Mouse (Mus musculus) neural tube, embryonic 13.5 days (tissue): Measurements from ENCODE around the gene Mast4. TPM values are rescaled to one million over a fixed set of nuclear protein-coding genes. Genes with fewer than 3 reads are reported as not detected.

Source experiments
- ATAC-seq: fragments of 200-750 bp; cut with Nextera tagmentation; 2 replicates; pipeline ENCODE4 v1.8.0; 2017; ENCODE audit warnings: low read depth, mild to moderate bottlenecking, moderate TSS enrichment, moderate library complexity
- H3K27ac ChIP-seq: fragments of 300-500 bp; sonication (generic); replicated peaks from 2 replicates; pipeline ENCODE4 v1.5.1; 2015; ENCODE audit warnings: moderate library complexity, mild to moderate bottlenecking, inconsistent platforms
- H3K27me3 ChIP-seq: fragments of 300-500 bp; sonication (generic); 2 replicates; pipeline ENCODE4 v1.6.1; 2015; ENCODE audit warnings: mild to moderate bottlenecking, inconsistent platforms
- H3K36me3 ChIP-seq: fragments of 300-500 bp; sonication (generic); 2 replicates; pipeline ENCODE4 v1.6.1; 2015; ENCODE audit warnings: mild to moderate bottlenecking, inconsistent platforms
- H3K4me1 ChIP-seq: fragments of 300-500 bp; sonication (generic); replicated peaks from 2 replicates; pipeline ENCODE4 v1.6.1; 2015; ENCODE audit warnings: inconsistent platforms
- H3K4me2 ChIP-seq: fragments of 300-500 bp; sonication (generic); 2 replicates; pipeline ENCODE4 v1.6.1; 2015; ENCODE audit warnings: inconsistent platforms, mild to moderate bottlenecking, moderate library complexity
- H3K4me3 ChIP-seq: fragments of 300-500 bp; sonication (generic); 2 replicates; pipeline ENCODE4 v1.5.1; 2015; ENCODE audit warnings: mild to moderate bottlenecking, inconsistent platforms
- H3K9ac ChIP-seq: fragments of 300-500 bp; sonication (generic); 2 replicates; pipeline ENCODE4 v1.6.1; 2015; ENCODE audit warnings: moderate library complexity, mild to moderate bottlenecking, inconsistent platforms
- H3K9me3 ChIP-seq: fragments of 300-500 bp; sonication (generic); 2 replicates; pipeline ENCODE4 v1.6.1; 2016; ENCODE audit warnings: inconsistent platforms
- WGBS: fragments of 180-500 bp; shearing (Covaris S2); methylation state at CpG from one replicate; pipeline ENCODE4 v1.1.7; 2015; 5-methylcytosine and 5-hydroxymethylcytosine counted together
- polyA plus RNA-seq: library from polyadenylated mRNA; unstranded; fragments of >200 nt; fragmentation: Nextera tagmentation; extraction: Ambion mirVana; gene quantifications from 2 replicates; pipeline ENCODE4 v1.2.1, GENCODE M21; 2015

The Mast4 gene
- polyA plus RNA-seq, 1 experiment from 2014 or later, result 19.5 TPM

DNA sequence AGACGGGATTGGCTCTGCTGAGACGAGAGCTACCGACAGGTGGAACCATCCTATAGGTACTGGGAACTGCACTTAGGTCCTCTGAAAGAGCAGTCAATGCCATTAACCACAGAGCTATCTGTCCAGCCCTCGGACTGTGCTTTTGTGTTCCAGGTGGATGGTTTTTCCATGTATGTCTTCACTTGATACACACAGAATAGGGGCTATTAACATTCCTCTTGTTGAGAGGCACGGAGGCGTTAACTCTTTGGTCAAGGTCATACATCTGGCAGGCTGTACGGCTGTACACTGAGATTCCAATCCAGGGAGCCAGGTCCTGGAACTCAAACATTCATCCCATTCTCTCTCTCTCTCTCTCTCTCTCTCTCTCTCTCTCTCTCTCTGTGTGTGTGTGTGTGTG is 205.6 kb downstream of the Mast4 start:
- 58% methylated on average over 7 of the region's 7 CpGs for WGBS

DNA sequence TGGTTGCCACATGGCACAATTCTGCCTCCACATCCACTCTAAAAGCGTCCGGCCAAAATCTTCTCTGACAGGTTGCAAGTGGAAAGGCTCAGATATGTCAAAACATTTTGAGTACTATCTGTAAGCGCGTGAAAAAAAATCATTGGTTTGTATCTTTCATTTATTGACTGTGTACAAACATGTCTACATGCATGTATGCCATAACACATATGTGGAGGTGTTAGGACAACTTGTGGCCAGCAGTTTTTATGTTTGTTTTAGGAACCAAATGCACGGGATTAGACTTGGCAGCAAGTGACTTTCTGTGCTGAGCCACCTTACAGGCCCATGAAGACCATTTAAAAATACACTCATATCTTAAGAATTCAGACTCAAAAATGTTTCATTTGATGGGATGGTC is 206.7 kb downstream of the Mast4 start:
- 93% methylated on average over 5 of the region's 5 CpGs for WGBS
- Histone ChIP-seq H3K27me3 (no peaks in the 10 kb centered on the region), H3K9ac (no peak overlapping the region), H3K9me3 (no peaks in the 10 kb centered on the region), H3K36me3 (no peaks in the 10 kb centered on the region), H3K4me3 (no peak overlapping the region), H3K4me2 (no peak overlapping the region), H3K4me1 (peaks cover 24% of the 10 kb centered on the region; the same call in 1 of the 2 replicates), H3K27ac (no peak overlapping the region)
- no peak for ATAC-seq

More for the DNA sequence above, 205.6 kb downstream of the Mast4 start:
- no peak for ATAC-seq
- H3K36me3 ChIP-seq, result no peaks in the 10 kb centered on the region
- H3K9me3 ChIP-seq, result no peaks in the 10 kb centered on the region
- peaks cover 24% of the 10 kb centered on the region; the same call in 1 of the 2 replicates for H3K4me1 ChIP-seq
- no peaks in the 10 kb centered on the region for H3K27me3 ChIP-seq
- no peak overlapping the region for H3K4me3 ChIP-seq
- H3K4me2 ChIP-seq, result no peak overlapping the region
- H3K27ac ChIP-seq, result no peak overlapping the region
- H3K9ac ChIP-seq, result no peak overlapping the region

DNA sequence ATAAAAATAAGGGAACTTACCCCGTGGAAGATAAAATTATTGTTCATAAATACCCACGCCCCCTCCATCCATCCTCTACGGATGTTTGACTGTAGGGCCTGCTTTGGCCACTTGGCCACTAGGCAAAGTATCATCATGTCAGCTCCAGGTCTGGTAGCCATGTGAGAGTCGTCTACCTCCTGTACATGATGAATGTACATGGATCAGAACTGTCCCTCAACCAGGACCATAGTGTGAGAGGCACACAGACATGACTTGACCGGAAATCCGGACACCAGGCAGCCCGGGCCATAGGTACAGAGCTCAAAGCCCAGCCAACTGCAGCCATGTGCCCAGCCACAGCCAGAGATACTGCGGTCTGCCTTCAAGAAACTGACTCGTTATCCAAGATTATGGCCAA is 210.6 kb downstream of the Mast4 start:
- H3K4me3 ChIP-seq, result no peak overlapping the region
- H3K27me3 ChIP-seq, result no peaks in the 10 kb centered on the region
- WGBS, result 92% methylated on average over 9 of the region's 9 CpGs

DNA sequence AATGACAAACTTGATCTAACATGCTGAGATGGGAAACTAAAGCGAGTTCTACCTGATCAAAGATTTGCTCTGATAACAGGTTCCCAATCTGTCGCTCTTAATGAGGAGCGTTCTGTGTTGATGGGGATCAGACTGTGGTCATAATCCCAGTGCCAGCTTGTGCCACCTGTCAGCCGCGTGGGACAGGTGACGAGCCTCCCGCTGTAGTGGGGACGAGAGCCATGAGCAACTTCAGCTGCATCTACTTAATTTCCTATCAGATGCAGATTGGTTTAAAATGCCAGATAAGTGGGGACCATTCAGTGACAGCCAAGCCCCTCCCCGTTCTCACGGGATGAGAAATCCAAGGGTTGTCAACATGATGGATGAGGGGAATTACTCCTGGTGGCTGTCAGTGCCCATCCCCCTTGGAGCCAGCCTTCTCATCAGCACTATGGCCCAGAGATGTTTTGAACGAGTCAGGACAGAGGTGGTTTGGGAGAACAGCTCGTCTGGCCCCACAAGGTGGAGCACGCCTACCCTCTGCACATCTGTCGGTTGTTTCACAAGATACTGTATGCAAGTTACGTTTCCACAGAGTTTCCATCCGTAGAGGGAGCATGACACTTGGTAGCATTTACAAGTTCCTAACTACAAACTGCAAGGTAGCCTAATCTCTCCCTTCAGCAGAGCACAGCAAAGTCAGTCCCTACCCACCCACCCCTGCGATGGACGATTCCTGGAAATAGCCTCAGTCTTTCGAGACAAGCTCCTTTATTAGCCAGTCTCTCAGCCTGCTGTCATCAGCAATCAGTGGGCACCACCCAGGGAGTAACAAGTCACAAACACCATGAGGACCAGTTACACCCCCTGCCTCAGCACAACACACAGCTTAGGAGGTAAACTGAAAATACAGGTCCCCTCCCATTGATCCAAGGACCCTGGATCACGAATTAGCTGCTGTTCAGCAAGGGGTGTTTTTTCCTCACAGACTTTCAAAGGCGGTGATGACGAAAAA is 212.2 kb downstream of the Mast4 start:
- Histone ChIP-seq H3K36me3 (no peaks in the 10 kb centered on the region), H3K9ac (no peak overlapping the region), H3K4me1 (peaks cover 35% of the 10 kb centered on the region), H3K27me3 (no peaks in the 10 kb centered on the region), H3K4me3 (no peak overlapping the region), H3K4me2 (peak overlapping the region; percentile 26), H3K27ac (no peak overlapping the region), H3K9me3 (no peaks in the 10 kb centered on the region)
- ATAC-seq, result peak; percentile 37; the same call in 1 of the 2 replicates
- WGBS, result 29% methylated on average over 22 of the region's 22 CpGs

More for the DNA sequence above, 210.6 kb downstream of the Mast4 start:
- H3K4me1 ChIP-seq, result peaks cover 35% of the 10 kb centered on the region
- no peak overlapping the region for H3K4me2 ChIP-seq
- H3K36me3 ChIP-seq, result no peaks in the 10 kb centered on the region
- H3K9me3 ChIP-seq, result no peaks in the 10 kb centered on the region
- no peak overlapping the region for H3K27ac ChIP-seq
- no peak for ATAC-seq
- H3K9ac ChIP-seq, result no peak overlapping the region

DNA sequence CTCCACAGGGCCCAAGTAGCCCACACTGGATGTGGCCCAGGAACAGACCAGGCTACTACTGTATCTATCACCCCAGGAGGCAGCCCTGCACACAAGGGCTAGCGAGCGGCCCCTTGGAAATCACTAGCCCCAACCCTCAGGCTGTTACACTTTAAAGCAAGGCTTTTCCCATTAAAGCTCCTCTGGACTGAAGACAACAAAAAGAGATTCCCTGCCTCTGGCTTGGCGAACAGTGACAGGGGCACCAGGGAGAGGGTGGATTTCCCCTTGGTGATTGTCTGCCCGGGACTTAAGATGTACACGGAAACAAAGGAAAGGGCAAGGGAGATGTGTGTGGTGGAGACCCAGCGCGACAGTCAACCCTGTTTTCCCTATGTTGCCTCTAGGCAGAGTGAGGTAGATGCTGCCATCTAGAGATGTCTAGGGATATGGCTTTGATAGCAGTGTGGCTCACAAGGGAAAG is 213.6 kb downstream of the Mast4 start:
- Histone ChIP-seq H3K4me1 (peaks cover 25% of the 10 kb centered on the region), H3K27ac (peak overlapping the region; percentile 53; the same call in 1 of the 2 replicates), H3K4me2 (peak overlapping the region; percentile 40), H3K36me3 (no peaks in the 10 kb centered on the region), H3K27me3 (no peaks in the 10 kb centered on the region), H3K9me3 (no peaks in the 10 kb centered on the region), H3K4me3 (0 out of 2 replicates have a peak overlapping the region, but pooled peaks have one; percentile 8), H3K9ac (peak overlapping the region; percentile 31; the same call in 1 of the 2 replicates)
- 4% methylated on average over 7 of the region's 7 CpGs for WGBS
- ATAC-seq, result peak; percentile 91

DNA sequence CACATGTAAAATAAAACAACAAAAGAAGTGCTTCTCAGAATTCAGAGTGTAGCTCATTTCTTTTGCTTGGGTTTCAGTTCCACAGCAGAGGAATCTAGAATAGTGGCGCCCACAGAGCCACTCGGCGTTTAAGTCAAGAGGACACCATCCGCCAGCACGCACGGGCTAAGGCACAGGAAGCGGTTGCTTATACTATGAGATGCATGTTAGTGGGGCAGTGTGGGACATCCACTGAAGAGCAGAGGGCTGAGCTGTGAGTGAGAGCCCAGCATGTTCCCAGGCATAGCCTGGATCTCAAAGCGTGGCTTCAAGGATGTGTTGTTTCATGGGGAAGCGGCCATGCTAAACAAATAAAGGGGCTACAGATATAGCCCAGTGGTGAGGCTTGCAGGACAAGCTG is 214.6 kb downstream of the Mast4 start:
- H3K9me3 ChIP-seq, result no peaks in the 10 kb centered on the region
- H3K9ac ChIP-seq, result no peak overlapping the region
- H3K4me3 ChIP-seq, result no peak overlapping the region
- no peaks in the 10 kb centered on the region for H3K27me3 ChIP-seq
- H3K4me2 ChIP-seq, result no peak overlapping the region
- H3K27ac ChIP-seq, result no peak overlapping the region
- ATAC-seq, result no peak
- H3K36me3 ChIP-seq, result no peaks in the 10 kb centered on the region
- 84% methylated on average over 9 of the region's 9 CpGs for whole genome bisulfite sequencing
- peaks cover 30% of the 10 kb centered on the region for H3K4me1 ChIP-seq

DNA sequence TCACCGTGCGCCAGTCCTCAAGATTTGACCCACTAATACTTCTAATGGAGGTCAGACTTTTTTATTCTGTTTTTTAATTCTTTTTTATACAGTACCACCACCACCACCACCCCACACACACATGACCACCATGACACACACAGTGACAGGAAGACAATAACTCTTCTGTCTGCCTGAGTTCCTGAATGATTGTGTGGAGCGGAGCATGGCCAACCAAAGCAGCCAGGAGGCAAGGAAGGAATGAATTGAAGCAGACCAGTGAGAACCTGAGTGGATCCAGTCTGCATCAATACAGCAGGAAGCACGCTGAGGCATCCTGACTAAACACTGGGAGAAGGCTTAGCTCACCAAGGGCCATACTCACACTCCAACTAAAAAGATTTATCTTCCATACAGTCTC is 219.2 kb downstream of the Mast4 start:
- no peak overlapping the region for H3K4me3 ChIP-seq
- no peak for ATAC-seq
- WGBS, result 78% methylated on average over 4 of the region's 4 CpGs

DNA sequence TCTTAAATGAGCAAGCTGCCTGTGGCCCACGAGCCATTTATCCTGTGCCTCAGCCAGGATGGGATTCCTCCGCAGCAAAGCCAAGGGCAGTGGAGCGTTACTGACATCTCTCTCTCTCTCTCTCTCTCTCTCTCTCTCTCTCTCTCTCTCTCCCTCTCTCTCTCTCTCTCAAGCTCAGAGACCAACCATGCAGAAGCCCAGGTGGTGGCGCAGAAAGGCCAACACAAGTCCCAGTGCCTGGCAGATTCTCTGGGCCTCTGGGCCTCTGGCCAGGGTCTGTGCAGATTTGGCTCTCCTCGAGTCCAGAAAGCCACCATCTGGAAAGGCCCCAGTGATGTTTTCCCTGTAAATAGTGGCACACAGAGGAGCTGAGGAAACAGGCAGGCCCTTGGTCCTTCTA is 220.0 kb downstream of the Mast4 start:
- Histone ChIP-seq H3K27ac (no peak overlapping the region), H3K4me1 (peaks cover 29% of the 10 kb centered on the region)
- ATAC-seq, result no peak

More for the DNA sequence above, 219.2 kb downstream of the Mast4 start:
- no peaks in the 10 kb centered on the region for H3K27me3 ChIP-seq
- H3K4me1 ChIP-seq, result peaks cover 33% of the 10 kb centered on the region
- no peak overlapping the region for H3K4me2 ChIP-seq
- no peak overlapping the region for H3K9ac ChIP-seq
- no peaks in the 10 kb centered on the region for H3K36me3 ChIP-seq
- no peaks in the 10 kb centered on the region for H3K9me3 ChIP-seq
- H3K27ac ChIP-seq, result no peak overlapping the region

DNA sequence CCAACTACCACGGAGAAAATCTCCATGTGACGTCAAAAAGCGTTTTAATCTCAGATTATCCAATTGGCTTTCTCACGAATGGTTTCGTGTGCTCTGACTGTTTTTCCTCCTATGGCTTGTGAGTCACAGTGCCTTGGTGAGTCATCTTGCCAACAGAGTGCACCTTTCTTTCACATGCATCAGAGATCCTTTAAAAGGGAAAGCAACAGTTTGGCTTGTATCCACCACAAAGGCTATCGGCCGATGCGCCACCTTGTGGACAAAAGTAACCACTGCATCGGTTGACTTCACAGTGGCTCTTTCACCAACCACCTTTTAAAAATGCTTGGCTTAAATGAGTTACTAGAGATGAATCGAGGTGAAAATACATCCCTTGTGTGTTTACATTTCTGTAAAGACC is 224.4 kb downstream of the Mast4 start:
- Histone ChIP-seq H3K4me3 (no peak overlapping the region), H3K9ac (no peak overlapping the region), H3K4me1 (peaks cover 23% of the 10 kb centered on the region), H3K27ac (no peak overlapping the region), H3K27me3 (0 out of 2 replicates have a peak, but pooled peaks cover 2% of the 10 kb centered on the region), H3K9me3 (no peaks in the 10 kb centered on the region), H3K36me3 (no peaks in the 10 kb centered on the region), H3K4me2 (no peak overlapping the region)
- ATAC-seq, result no peak; the same call in 1 of the 2 replicates
- WGBS, result 34% methylated on average over 10 of the region's 10 CpGs

More for the DNA sequence above, 220.0 kb downstream of the Mast4 start:
- no peak overlapping the region for H3K9ac ChIP-seq
- H3K4me3 ChIP-seq, result no peak overlapping the region
- 35% methylated on average over 5 of the region's 5 CpGs for WGBS
- no peak overlapping the region for H3K4me2 ChIP-seq
- H3K27me3 ChIP-seq, result 0 out of 2 replicates have a peak, but pooled peaks cover 2% of the 10 kb centered on the region
- no peaks in the 10 kb centered on the region for H3K9me3 ChIP-seq
- H3K36me3 ChIP-seq, result no peaks in the 10 kb centered on the region

DNA sequence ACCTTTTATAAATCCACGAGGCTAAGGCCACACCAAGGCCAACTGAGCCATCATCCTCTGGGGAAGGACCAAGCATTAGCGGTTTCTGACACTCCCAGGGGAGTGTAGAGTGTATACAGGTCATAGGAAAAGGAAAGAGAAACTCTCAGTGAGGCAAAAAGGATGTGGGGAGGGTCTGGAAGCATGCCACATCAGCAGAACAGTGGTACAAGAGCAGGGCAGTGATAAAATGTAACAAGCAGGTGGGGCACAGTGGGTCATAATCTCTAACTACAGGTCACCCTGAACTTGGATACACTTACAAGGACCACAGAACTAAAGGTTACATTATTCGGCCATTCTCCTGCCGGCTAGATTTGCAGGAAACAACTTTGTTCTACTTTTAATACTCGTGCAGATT is 226.9 kb downstream of the Mast4 start:
- Histone ChIP-seq H3K4me2 (no peak overlapping the region), H3K27me3 (0 out of 2 replicates have a peak, but pooled peaks cover 2% of the 10 kb centered on the region), H3K9ac (no peak overlapping the region), H3K36me3 (no peaks in the 10 kb centered on the region), H3K27ac (no peak overlapping the region), H3K9me3 (no peaks in the 10 kb centered on the region), H3K4me3 (no peak overlapping the region), H3K4me1 (peaks cover 18% of the 10 kb centered on the region)
- no peak for ATAC-seq
- 82% methylated on average over 5 of the region's 5 CpGs for WGBS

DNA sequence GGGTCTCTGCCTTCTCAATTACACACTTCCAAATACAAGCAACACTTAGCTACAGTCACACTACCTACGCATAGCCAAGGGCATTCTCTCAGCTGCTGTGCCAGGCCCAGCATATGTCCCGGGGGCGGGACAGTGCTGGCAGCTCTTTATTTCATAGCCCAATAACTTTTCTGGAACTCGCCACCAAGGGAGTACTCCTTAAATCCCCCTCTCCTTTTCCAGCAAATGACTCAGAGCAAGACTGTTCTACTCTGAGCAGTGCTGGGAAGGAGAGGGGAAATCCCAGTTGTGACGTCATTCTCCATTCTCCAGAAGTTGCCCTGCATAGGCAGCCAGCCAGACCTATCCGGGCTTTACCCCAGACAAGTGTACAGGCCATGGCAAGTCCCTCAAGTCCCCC is 231.7 kb downstream of the Mast4 start:
- peaks cover 10% of the 10 kb centered on the region for H3K4me1 ChIP-seq
- no peaks in the 10 kb centered on the region for H3K36me3 ChIP-seq
- no peak overlapping the region for H3K4me2 ChIP-seq
- H3K27me3 ChIP-seq, result peaks cover 6% of the 10 kb centered on the region
- no peak overlapping the region for H3K27ac ChIP-seq
- no peak overlapping the region for H3K4me3 ChIP-seq
- WGBS, result 75% methylated on average over 6 of the region's 6 CpGs
- 0 out of 2 replicates have a peak, but pooled peaks have one; percentile 36 for ATAC-seq
- no peaks in the 10 kb centered on the region for H3K9me3 ChIP-seq
- no peak overlapping the region for H3K9ac ChIP-seq
